Mouse (Mus musculus) neural tube, embryonic 14.5 days (tissue): Measurements from ENCODE around the gene Eml6. TPM values are rescaled to one million over a fixed set of nuclear protein-coding genes. Genes with fewer than 3 reads are reported as not detected.
"Not testable (repeated sequence)": the region's sequence is repeated elsewhere in the genome, so short reads cannot be mapped to it uniquely, and the experiment has no call there.

Experiments used
- ATAC-seq: fragments of 200-750 bp; cut with Nextera tagmentation; 2 replicates; pipeline ENCODE4 v1.8.0; 2017; ENCODE audit warnings: low read depth, mild to moderate bottlenecking, moderate TSS enrichment, moderate library complexity
- H3K27ac ChIP-seq: fragments of 300-500 bp; sonication (generic); 2 replicates; pipeline ENCODE4 v1.5.1; 2014; ENCODE audit warnings: low read depth, mild to moderate bottlenecking, control low read depth, low read length, moderate library complexity, mixed read lengths
- H3K27me3 ChIP-seq: fragments of 300-500 bp; sonication (generic); 2 replicates; pipeline ENCODE4 v1.6.1; 2014; ENCODE audit warnings: low read length; ENCODE audit not compliant: control insufficient read depth, insufficient read depth
- H3K36me3 ChIP-seq: fragments of 300-500 bp; sonication (generic); 2 replicates; pipeline ENCODE4 v1.6.1; 2014; ENCODE audit warnings: low read length, mixed read lengths; ENCODE audit not compliant: control insufficient read depth, insufficient read depth
- H3K4me1 ChIP-seq: fragments of 300-500 bp; sonication (generic); 2 replicates; pipeline ENCODE4 v1.6.1; 2014; ENCODE audit warnings: low read length; ENCODE audit not compliant: control insufficient read depth, insufficient read depth
- H3K4me2 ChIP-seq: fragments of 300-500 bp; sonication (generic); 2 replicates; pipeline ENCODE4 v1.6.1; 2014; ENCODE audit warnings: mild to moderate bottlenecking, low read depth, low read length, control low read depth
- H3K4me3 ChIP-seq: fragments of 300-500 bp; sonication (generic); 2 replicates; pipeline ENCODE4 v1.5.1; 2014; ENCODE audit warnings: low read depth, low read length, control low read depth, mixed read lengths
- H3K9ac ChIP-seq: fragments of 300-500 bp; sonication (generic); replicated peaks from 2 replicates; pipeline ENCODE4 v1.6.1; 2014; ENCODE audit warnings: low read depth, mild to moderate bottlenecking, control low read depth, low read length, mixed read lengths
- H3K9me3 ChIP-seq: fragments of 300-500 bp; sonication (generic); 2 replicates; pipeline ENCODE4 v1.6.1; 2016; ENCODE audit warnings: low read length; ENCODE audit not compliant: control insufficient read depth
- WGBS: fragments of 180-500 bp; shearing (Covaris S2); extraction: QIAGEN DNeasy Blood & Tissue Kit; methylation state at CpG from one replicate; pipeline ENCODE4 v1.1.7; 2014; 5-methylcytosine and 5-hydroxymethylcytosine counted together
- polyA plus RNA-seq: library from polyadenylated mRNA; unstranded; fragments of >200 nt; fragmentation: Nextera tagmentation; extraction: Ambion mirVana; gene quantifications from 2 replicates; pipeline ENCODE4 v1.2.1, GENCODE M21; 2014

Gene Eml6
- polyA plus RNA-seq, 1 experiment from 2014 or later = 10.3 TPM

- no peak overlapping the region for H3K4me3 ChIP-seq
- no peaks in the 10 kb centered on the region for H3K9me3 ChIP-seq
- H3K36me3 ChIP-seq = no peaks in the 10 kb centered on the region
- no peaks in the 10 kb centered on the region for H3K4me1 ChIP-seq
- H3K27ac ChIP-seq = no peak overlapping the region
- 83% methylated on average over 3 of the region's 3 CpGs for WGBS
- no peaks in the 10 kb centered on the region for H3K27me3 ChIP-seq
- no peak overlapping the region for H3K9ac ChIP-seq
- ATAC-seq = no peak
- H3K4me2 ChIP-seq = no peak overlapping the region
Observed at GRCm38 (mm10) chr11:29770666-29771400, 255.0 kb downstream of the Eml6 start.

- Histone ChIP-seq H3K36me3 (no peaks in the 10 kb centered on the region), H3K4me1 (no peaks in the 10 kb centered on the region), H3K4me3 (no peak overlapping the region), H3K27ac (no peak overlapping the region), H3K9ac (no peak overlapping the region), H3K27me3 (no peaks in the 10 kb centered on the region), H3K9me3 (no peaks in the 10 kb centered on the region), H3K4me2 (no peak overlapping the region)
- ATAC-seq = no peak
Observed at GRCm38 (mm10) chr11:29768523-29768922, 257.3 kb downstream of the Eml6 start.

- H3K27me3 ChIP-seq = no peaks in the 10 kb centered on the region
- no peaks in the 10 kb centered on the region for H3K9me3 ChIP-seq
- H3K9ac ChIP-seq = no peak overlapping the region
- H3K27ac ChIP-seq = no peak overlapping the region
- no peak overlapping the region for H3K4me3 ChIP-seq
- H3K36me3 ChIP-seq = no peaks in the 10 kb centered on the region
- WGBS = 88% methylated on average over 11 of the region's 11 CpGs
- no peak for ATAC-seq
- no peak overlapping the region for H3K4me2 ChIP-seq
- no peaks in the 10 kb centered on the region for H3K4me1 ChIP-seq
Observed at GRCm38 (mm10) chr11:29766313-29766982, 259.4 kb downstream of the Eml6 start.

- 42% methylated on average over 4 of the region's 4 CpGs for WGBS
- Histone ChIP-seq H3K4me3 (no peak overlapping the region), H3K36me3 (no peaks in the 10 kb centered on the region), H3K27me3 (no peaks in the 10 kb centered on the region), H3K27ac (no peak overlapping the region), H3K4me1 (no peaks in the 10 kb centered on the region), H3K4me2 (no peak overlapping the region), H3K9ac (no peak overlapping the region), H3K9me3 (no peaks in the 10 kb centered on the region)
- no peak for ATAC-seq
Observed at GRCm38 (mm10) chr11:29765063-29765462, 260.8 kb downstream of the Eml6 start.

GRCm38 (mm10) chr11:29762768-29763167 is 263.1 kb downstream of the Eml6 start:
- Histone ChIP-seq H3K27ac (no peak overlapping the region), H3K36me3 (0 out of 2 replicates have a peak, but pooled peaks cover 5% of the 10 kb centered on the region), H3K9me3 (no peaks in the 10 kb centered on the region), H3K4me3 (no peak overlapping the region), H3K4me1 (no peaks in the 10 kb centered on the region), H3K9ac (no peak overlapping the region), H3K27me3 (no peaks in the 10 kb centered on the region), H3K4me2 (no peak overlapping the region)
- 93% methylated on average over 1 of the region's 1 CpGs for WGBS
- no peak for ATAC-seq

- Histone ChIP-seq H3K4me3 (no peak overlapping the region), H3K9me3 (no peaks in the 10 kb centered on the region), H3K4me2 (no peak overlapping the region), H3K27ac (no peak overlapping the region), H3K9ac (no peak overlapping the region), H3K27me3 (no peaks in the 10 kb centered on the region), H3K36me3 (0 out of 2 replicates have a peak, but pooled peaks cover 5% of the 10 kb centered on the region), H3K4me1 (no peaks in the 10 kb centered on the region)
- 95% methylated on average over 9 of the region's 9 CpGs for WGBS
- no peak for ATAC-seq
Observed at GRCm38 (mm10) chr11:29761387-29761786, 264.4 kb downstream of the Eml6 start.

- Histone ChIP-seq H3K9ac (no peak overlapping the region), H3K36me3 (0 out of 2 replicates have a peak, but pooled peaks cover 5% of the 10 kb centered on the region), H3K27me3 (no peaks in the 10 kb centered on the region), H3K4me3 (no peak overlapping the region), H3K4me2 (no peak overlapping the region), H3K27ac (no peak overlapping the region), H3K4me1 (no peaks in the 10 kb centered on the region), H3K9me3 (no peaks in the 10 kb centered on the region)
- no peak for ATAC-seq
- 89% methylated on average over 5 of the region's 5 CpGs for WGBS
Observed at GRCm38 (mm10) chr11:29758617-29759016, 267.2 kb downstream of the Eml6 start.

- not testable (repeated sequence) for H3K4me1 ChIP-seq, H3K4me2 ChIP-seq, H3K4me3 ChIP-seq, H3K27ac ChIP-seq, ATAC-seq, H3K9ac ChIP-seq, H3K27me3 ChIP-seq, H3K36me3 ChIP-seq, H3K9me3 ChIP-seq
- WGBS = 90% methylated on average over 5 of the region's 5 CpGs
Observed at GRCm38 (mm10) chr11:29756007-29756406, 269.8 kb downstream of the Eml6 start.
